Mouse (Mus musculus): ENCODE results near the gene E4f1.

- TF ChIP-seq CTCF (IDR thresholded peaks at IDR 0.05; ENCODE audit: borderline replicate concordance, extremely low read depth, insufficient read depth, insufficient read length) (no peak), POLR2A (IDR thresholded peaks at IDR 0.05; ENCODE audit: borderline replicate concordance, extremely low read depth, insufficient read depth, insufficient read length, poor library complexity, severe bottlenecking) (0 out of 2 replicates have a peak, but pooled peaks have one; percentile 5)
Observed at GRCm38 (mm10) chr17:24489265-24490030, 19.3 kb upstream of the E4f1 start.

All from brain, embryonic 14.5 days (tissue).